Mouse (Mus musculus): ENCODE results near the gene Dph1.

Gene Dph1

DNA sequence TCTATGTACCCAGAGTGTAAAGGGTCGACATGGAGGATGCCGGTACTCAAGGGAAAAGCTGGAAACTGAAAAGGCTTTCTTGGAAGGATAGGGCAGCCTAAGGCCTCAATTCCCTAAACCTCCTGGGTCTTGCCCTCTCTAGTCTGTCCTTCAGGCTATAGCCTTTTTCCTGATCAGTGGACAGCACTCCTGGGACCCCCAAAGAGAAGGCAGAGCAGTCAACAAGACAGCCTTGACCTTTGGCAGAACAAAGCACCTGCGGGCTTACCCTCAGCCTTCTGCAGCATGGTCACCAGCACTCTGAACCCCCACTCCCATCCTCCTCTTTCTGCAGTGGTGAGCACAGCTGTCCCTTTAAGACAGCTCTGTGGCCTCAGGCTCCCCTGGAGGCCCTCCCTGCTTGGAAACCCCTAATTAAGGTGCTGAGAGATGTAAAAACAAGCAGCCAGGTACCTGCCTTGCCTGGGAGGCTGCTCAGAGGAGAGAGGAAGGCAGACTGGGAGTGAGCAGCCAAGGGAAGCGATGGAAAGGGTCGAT, at the start of gene Dph1:
Gene Dph1 (minus strand): TSS at position 337 of the 537 bp plus-strand sequence.
- no peak for DNase-seq (ENCODE audit: low spot score in 2 of 2)

DNA sequence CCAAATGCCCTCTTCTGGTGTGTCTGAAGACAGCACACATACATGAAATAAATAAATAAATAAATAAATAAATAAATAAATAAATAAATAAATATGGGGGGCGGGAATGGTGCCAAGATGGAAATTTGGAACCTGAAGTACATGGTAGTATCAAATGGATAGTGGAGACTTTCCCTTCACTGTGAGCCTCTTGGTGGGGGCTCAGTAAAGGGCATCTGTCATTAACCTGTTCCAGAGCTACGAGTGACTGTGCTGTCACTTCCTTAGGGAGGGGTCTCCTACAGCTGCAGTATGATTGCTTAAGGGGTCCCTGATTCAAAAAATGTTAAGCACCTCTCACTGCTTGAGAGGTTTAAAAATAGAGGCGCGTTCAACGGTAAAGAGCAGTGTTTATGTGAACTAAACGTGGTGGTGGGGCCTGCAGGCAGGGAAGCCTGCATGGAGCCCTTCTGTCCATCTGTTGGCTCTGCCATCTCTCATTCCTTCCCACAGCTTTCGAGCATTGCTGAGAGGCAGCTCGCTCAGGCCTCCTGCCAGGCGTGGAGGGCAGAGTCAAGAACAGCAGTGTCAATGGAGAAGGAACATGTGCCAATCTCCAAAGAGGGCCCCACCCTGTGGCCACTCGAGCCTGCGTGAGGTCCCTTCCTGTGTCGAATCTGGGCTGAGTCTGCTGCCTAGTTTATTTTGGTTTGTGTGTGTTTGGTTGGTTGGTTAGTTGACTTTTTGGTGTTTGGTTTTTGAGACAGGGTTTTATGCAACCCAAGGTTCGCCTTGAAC, 49.3 kb upstream of the Dph1 start:
- no peak for DNase-seq (ENCODE audit: low spot score in 2 of 2)

DNA sequence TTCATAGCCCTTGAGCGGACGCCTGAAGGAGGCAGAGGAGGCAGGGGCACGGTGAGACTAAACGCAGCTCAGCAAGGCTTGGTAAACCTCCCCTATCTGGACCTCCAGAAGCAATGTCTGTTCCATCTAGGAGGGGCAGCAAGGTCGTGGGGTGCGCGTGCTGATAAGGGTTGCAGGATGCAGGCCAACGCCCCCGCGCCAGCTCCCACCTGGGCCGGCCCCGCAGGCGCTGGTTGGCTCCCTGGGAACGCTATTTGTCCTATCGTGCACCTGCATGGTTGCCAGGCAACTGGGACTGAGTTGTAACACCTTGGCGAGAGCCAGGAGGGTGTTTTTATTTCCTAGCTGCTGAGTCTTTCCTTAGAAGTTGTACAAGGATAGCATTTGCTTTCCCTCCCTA, 43.7 kb upstream of the Dph1 start:
- peak; percentile 33 to 69 for DNase-seq (ENCODE audit: low spot score in 2 of 2)

DNA sequence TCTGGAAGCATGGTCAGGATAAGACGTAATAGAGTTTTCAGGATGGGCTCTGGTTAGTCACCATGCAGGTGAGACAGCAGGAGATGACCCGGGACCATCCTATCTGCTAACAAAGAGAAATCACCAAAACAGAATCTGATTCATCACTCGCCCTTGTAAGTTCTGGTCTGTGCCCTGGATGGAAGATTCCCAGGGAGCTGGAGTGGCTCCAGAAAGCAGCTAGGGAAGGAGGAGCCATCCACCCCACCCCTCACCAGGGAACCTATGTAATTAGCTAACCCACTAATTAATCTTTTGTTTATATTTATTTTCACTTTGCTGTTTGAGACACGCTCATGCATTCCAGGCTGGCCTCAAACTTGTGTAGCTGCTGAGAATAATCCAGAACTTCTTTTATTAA, 41.4 kb upstream of the Dph1 start:
- no peak for DNase-seq (ENCODE audit: low spot score in 2 of 2)

DNA sequence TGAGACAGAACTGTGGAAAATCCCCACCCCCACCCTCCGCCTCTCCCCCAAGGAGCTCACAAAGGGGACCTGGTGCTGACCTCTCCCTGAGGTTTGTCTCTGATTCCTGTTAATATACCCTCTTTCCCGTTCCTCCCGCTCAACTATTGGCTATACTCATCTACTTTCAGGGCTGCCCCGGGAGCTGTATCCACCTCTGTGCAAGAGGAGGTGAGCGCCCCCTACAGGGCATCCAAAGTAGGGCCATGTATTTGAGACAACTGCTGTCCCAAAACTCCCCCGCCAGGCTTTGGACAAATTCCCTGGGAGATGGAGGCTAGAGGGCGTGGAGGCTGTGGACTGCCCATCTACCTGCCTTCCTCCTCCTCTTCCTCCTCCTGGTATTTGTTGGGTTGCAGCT, 40.7 kb upstream of the Dph1 start:
- DNase-seq (ENCODE audit: low spot score in 2 of 2), result peak in 1 of 2 experiments; percentile 60

DNA sequence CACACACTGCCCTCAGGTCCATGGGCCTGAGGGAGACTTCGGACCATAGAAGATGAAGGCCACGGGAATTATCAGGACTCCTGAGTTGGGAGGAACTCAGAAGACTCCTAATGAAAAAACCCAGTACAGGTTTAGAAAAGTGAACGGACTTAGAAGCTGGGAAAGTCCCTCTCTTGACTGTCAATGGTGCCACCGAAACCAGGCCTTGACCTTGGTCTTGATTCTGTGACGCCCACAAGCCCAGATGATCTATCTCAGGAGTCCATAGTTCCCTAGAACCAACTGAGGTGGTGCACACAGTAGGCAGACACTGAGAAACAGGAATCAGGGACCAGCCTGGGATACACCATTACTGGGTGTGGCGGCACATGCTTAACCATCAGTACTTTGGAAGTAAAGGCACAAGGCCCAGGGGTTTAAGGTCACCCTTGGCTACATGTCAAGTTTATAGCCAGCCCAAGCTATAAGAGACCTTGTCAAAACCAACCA, 39.3 kb upstream of the Dph1 start:
- DNase-seq (ENCODE audit: low spot score in 2 of 2), result no peak

DNA sequence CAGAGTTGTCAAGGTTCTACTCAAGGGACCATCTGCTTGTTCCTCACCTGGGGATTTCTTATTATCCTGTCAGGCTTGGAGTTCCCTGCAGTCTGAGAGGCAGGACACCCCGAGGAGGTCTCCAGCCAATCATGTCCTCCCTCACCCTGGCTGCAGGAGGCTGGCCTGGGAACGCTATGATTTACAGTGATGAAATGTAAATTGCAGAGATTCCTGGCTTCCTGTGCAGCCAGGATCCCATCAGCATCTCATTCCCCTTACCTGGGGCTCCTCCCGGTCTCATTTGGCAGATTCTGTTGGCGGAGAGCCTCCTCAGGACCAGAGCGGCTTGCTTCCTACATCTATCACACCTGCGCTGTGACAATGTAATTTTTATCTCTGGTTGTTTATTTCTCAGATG, 38.2 kb upstream of the Dph1 start:
- DNase-seq (ENCODE audit: low spot score in 2 of 2), result no peak

DNA sequence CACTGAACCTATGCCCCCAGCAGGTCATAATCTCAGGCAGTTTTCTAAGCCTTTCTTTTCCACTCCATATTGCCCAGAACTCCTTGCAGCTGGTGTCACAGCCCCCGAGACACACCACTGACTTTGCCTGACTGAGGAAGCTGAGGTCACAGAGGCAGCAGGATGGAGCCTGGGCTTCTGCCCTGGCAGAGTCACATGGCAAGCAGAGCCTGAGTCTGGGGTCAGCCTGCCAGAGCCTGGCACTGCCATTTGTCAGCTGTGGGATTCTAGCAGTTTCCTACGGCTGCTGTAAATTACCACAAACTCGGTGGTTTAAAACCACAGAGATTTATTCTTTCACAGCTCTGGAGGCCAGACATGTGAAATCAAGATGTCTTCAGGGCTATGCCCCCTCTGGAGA, 36.6 kb upstream of the Dph1 start:
- no peak for DNase-seq (ENCODE audit: low spot score in 2 of 2)

DNA sequence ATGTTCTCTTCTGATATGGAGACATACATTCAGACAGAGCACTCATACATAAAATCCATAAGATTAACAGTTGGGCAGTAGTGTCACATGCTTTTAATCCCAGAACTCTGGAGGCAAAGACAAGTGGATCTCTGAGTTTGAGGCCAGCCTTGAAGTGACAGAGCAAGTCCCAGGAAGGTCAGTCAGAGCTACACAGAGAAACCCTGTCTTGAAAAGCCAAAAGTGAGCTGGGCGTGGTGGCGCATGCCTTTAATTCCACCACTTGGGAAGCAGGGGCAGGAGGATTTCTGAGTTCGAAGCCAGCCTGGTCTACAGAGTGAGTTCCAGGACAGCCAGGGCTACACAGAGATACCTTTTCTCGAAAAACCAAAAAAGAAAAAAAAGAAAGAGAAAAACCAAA, 33.8 kb upstream of the Dph1 start:
- no peak for DNase-seq (ENCODE audit: low spot score in 2 of 2)

DNA sequence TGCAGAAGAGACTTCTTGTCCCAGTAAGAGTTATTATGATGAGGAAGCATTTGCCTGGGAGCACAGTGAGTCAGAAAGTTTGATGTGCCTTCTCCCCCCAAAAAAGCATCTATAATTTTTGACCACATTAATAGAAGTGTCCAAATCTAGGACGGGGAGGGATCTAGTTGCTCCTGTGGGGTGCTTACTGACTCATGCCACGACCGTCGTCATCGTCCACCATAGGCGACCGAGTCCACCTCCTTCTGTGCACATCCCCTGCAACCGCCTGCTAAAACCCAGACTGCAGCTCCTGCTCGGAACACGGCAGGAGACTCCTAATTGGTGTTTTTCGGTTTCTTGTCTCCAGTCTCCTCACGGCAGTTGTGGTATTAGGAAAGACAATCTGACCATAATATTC, 33.0 kb upstream of the Dph1 start:
- DNase-seq (ENCODE audit: low spot score in 2 of 2), result no peak

DNA sequence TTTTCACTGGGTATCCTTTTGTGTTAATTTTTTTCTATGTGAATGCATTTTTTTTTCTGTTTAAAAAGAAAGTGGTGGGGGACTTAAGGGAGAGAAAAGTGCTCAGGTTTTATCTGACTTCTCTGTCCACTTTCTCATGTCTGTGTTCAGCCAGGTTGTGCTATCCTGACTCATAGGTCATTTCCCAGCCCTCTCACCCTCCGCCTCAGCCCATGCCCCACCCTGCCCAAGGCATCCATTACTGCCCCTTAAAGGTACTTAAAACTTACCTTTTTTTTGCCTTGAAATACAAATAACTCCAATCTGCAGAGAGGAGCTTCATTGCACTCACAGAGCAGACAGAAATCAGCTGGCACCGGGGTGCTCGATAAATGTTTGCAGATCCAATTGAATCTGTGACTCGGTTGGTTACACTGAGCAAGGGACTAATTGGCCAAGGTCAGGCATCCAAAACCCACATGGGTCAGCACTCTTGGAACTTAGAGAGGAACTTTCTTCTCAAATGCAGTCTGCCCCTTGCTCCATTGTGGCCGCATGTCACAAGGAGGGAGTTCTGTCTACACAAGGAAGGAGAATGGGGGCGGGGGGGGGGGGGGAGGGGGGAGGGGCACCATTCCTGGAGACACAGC, 29.6 kb upstream of the Dph1 start:
- DNase-seq (ENCODE audit: low spot score in 2 of 2), result no peak

DNA sequence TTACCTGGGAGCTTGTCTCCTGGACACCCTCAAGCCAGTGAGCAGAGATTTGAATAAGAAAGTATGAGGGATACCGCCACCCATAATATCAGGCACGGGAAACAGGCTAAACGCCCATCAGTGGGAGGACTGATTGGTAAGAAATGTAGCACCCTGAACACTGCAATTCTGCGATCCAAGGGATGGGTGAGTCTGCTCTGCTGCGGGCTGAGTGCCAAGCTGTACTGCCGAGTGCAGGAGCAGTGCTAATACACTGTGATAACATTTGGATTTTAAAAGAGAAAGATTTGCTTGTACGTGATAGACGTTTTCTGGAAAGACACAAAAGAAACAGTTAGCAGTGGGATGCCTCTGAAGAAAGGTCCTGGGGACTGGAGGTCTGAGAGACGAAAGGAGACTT, 29.1 kb upstream of the Dph1 start:
- DNase-seq (ENCODE audit: low spot score in 2 of 2), result no peak

DNA sequence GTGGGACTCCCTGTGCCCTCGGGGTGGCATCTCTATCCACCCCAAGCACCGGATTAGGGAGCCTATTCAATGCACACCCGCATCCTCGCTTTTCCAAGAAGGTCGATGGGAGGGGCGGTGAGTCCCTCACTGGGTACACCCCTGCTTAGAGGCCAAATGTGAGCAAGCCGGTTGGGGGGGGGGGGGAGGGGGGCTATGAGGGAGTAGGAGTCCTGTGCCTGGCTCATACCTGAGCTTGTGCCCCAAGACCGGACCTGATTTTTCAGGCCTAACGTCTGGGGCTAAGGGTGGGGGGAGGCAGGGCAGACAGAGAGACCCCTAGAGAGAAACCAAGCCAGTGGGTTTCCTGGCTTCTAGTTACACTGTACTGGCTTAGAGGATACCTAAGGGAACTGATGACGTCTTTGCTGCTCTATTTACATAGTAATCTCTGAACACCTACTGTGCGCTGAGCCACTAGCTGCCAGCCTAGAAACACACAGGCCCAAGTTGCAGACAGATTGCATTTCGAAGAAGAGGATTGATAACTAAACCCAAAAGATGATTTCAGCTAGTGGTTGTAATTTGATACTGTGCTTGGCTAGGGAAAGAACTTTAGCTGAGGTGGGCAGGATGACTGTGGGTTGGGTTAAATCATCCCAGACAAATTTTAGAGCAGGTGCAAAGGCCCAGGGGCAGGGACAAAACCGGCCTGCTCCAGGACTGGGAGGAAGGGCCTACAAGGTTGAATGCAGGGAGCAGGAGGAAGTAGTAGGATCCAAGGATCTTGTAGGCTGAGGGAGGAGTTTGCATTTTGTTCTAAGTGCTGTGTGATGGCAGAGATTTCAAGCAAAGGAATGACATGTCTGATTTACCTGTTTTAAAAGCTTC, 23.3 kb upstream of the Dph1 start:
- DNase-seq (ENCODE audit: low spot score in 2 of 2), result no peak

DNA sequence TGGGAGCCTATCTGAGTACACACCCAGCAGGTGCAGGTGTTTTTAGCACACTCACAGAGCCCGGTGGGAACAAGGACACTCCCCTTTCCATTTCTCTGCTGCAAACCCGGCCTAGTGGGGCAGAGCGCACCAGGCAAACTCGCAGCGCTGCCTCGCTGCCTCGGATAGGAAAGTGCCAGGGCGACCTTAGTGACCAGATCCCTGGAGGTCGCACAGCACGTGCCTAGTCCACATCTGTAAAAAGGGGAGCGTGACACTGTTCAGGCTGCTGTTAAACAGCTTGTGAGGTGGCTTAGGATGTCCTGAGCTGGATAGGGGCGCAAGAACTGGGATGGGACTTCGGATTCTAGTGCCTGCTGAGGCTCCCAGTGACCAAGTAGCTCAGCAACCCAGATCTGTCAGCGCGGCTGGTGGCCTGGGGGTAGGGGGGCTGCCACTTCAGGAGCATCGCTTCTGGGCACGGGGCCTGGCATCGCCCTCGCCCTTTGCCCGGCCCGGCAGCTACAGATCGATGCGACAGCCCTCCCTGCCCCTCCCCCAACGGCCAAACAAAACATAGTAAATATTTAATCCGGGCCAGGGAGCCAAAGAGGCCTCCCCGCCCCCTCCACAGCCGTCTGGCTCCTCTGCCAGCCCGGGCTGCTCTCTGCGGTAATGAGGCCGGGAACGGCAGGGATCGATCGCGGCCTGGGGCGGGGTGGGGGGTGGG, 22.5 kb upstream of the Dph1 start:
- DNase-seq (ENCODE audit: low spot score in 2 of 2), result no peak

DNA sequence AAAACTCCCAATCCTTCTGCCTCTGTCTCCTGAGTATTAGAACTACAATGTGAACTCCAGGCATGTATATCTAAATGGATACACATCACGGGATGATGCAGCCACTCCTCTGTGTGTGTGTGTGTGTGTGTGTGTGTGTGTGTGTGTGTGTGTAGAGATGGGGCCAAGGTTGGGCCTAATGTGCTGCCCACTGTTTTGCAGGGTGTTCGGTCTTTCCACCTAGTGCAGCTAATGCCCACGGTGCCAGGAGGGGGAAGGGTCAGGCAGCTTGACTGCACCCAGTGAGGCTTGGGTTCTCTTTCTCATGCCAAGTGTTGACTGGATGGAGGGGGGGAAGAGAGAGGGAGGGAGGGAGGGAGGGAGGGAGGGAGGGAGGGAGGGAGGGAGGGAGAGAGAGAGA, 21.8 kb upstream of the Dph1 start:
- DNase-seq (ENCODE audit: low spot score in 2 of 2), result no peak

DNA sequence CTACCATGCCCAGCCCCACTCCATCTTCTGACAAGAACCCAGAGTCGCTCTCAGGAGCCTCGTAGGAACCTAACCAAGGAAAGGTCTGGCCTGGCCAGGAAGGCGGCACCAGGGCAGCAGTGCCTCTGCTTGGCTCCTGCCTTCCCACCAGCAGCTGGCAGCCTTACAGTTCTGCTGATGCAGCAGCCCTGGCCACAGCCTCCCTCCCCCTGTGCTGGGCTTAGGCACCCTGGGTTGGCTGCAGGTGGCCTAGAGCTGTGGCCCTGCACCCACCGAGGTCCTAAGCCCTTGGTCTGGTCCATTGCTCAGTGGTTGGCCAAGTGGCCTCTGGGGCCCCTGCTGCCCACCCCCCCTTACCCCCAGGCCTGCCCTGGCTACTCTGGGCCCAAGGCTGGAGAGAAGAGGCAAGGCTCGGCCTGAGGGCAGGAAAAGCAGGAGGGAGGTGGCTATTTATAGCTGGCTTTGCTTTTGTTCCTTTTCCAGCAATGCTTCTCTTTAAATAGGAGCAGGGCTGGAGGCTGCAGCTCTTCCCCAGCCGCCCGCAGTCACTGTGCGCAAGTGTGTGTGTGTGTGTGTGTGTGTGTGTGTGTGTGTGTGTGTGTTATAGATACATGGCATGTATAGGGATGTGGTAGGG, 21.1 kb upstream of the Dph1 start:
- no peak for DNase-seq (ENCODE audit: low spot score in 2 of 2)

DNA sequence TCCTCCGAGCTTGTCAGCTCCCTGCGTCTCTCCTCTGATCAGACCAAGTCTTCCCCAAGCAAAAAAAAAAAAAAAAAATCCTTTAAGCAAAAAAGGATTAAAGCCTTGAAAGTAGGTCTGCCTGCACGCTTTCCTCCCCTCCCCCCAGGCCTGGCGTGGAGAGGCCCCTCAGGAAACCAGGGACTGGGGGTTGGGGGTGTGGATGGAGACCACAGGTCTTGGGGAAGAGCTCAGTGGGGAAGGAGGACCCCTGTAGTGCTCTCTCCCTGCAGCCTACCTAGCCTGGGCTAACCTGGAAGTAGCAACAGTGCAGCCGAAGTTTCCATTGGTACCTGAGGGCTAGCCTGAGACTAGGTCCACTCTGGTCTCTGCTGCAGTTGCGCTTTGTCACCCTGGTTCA, 19.7 kb upstream of the Dph1 start:
- no peak for DNase-seq (ENCODE audit: low spot score in 2 of 2)

DNA sequence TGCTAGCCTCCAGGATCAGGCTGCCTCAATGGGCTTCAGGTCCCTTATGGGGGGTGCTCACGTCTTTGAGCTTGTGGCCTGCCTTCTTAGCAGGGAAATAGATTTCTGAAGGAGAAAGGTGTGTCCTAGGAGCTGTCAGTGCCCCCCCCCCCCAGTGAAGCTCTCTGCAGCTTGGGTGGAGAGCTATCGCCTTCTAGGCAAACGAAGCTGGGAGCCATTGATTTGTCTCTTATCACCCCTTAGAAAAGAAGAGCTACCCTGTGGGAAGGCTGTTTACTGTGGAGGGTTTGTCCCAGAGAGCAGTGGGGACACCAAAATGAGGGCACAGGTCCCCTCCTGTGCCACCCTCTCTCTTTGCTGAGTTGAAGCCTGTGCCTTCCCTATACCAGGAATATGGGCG, 19.1 kb upstream of the Dph1 start:
- no peak for DNase-seq (ENCODE audit: low spot score in 2 of 2)

DNA sequence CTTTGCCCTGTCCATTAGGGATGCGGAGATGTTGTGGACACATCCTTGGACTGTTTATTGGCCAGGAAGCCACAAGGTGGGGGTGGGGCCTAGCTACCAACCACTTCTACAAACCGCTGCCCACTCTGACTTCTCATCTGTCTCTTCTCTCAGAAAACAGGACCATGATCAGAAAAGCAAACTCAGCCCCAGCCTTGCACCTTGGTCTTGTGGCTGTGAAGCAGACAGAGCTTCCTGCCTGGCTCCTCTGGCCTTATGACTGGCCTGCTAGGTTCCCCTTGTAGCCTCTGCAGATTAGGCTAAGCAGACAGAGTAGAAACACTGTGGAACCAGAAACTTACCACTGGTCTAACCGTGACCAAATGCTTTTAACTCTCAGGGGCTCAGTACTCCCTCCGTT, 18.3 kb upstream of the Dph1 start:
- no peak for DNase-seq (ENCODE audit: low spot score in 2 of 2)

DNA sequence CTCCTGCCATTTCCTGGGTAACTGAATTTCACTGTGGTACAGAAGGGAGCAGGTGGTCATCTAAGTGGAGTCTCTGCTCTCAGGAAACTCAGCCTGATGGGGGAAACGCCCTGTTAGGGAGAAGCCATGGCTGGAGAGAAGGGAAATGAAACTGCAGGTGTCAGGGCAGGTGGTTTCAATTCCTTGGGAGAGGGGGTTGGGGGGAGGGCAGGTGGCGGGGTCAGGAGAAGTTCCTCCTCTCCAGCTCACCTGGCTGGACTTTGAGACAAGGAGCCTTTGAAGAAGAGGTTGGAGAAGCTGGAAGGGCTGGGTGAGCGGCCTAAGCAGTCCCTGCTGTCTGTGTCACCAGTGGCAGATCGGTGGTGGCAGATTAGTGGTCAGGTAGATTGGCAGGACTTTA, 15.3 kb upstream of the Dph1 start:
- DNase-seq (ENCODE audit: low spot score in 2 of 2), result no peak

DNA sequence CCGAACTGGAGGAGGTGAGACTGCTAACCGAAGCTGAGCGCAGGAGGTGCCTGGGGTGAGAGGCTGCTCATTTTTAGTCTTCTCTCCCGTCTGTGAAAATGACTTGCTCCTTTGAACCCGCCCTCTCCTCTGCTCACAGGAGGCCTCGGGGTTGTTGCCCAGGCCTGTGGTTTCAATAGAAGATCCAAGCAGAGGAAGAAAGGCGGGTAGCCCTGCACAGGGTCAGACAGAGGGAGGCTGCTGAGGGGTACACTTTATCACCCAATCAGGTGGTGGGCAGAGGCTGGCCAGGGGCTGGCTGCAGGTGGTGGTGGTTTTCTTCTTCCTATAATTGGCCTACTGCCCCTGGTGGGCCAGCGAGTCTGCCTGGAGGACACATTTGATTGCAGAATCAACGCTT, 13.4 kb upstream of the Dph1 start:
- no peak for DNase-seq (ENCODE audit: low spot score in 2 of 2)

Measured in left cerebral cortex, adult 9 months (tissue).